Mouse (Mus musculus) heart, embryonic 12.5 days (tissue): ENCODE measurements around the gene Cops3. TPM values are rescaled to one million over a fixed set of nuclear protein-coding genes. Genes with fewer than 3 reads are reported as not detected.

ENCODE experiments used
- ATAC-seq: fragments of 200-750 bp; cut with Nextera tagmentation; 2 replicates; pipeline ENCODE4 v1.8.0; 2017; ENCODE audit warnings: moderate TSS enrichment, moderate library complexity; ENCODE audit not compliant: insufficient number of reproducible peaks, low FRiP score
- H3K27ac ChIP-seq: fragments of 300-500 bp; sonication (generic); 2 replicates; pipeline ENCODE4 v1.5.1; 2016; ENCODE audit warnings: mild to moderate bottlenecking, moderate library complexity; ENCODE audit not compliant: poor library complexity, severe bottlenecking
- H3K27me3 ChIP-seq: fragments of 300-500 bp; sonication (generic); replicated peaks from 2 replicates; pipeline ENCODE4 v1.6.1; 2016; ENCODE audit warnings: mild to moderate bottlenecking, moderate library complexity
- H3K36me3 ChIP-seq: fragments of 300-500 bp; sonication (generic); 2 replicates; pipeline ENCODE4 v1.6.1; 2016; ENCODE audit warnings: mild to moderate bottlenecking, moderate library complexity
- H3K4me1 ChIP-seq: fragments of 300-500 bp; sonication (generic); replicated peaks from 2 replicates; pipeline ENCODE4 v1.6.1; 2016; ENCODE audit warnings: mild to moderate bottlenecking
- H3K4me2 ChIP-seq: fragments of 300-500 bp; sonication (generic); 2 replicates; pipeline ENCODE4 v1.6.1; 2016; ENCODE audit warnings: mild to moderate bottlenecking, moderate library complexity
- H3K4me3 ChIP-seq: fragments of 300-500 bp; sonication (generic); 2 replicates; pipeline ENCODE4 v1.5.1; 2016; ENCODE audit warnings: mild to moderate bottlenecking
- H3K9ac ChIP-seq: fragments of 300-500 bp; sonication (generic); 2 replicates; pipeline ENCODE4 v1.6.1; 2016; ENCODE audit warnings: mild to moderate bottlenecking, moderate library complexity
- H3K9me3 ChIP-seq: fragments of 300-500 bp; sonication (generic); replicated peaks from 2 replicates; pipeline ENCODE4 v1.6.1; 2016; ENCODE audit warnings: mild to moderate bottlenecking, moderate library complexity
- WGBS: fragments of 180-500 bp; shearing (Covaris S2); methylation state at CpG from one replicate; pipeline ENCODE4 v1.1.7; 2016; 5-methylcytosine and 5-hydroxymethylcytosine counted together
- polyA plus RNA-seq: library from polyadenylated mRNA; unstranded; fragments of >200 nt; fragmentation: Nextera tagmentation; extraction: Ambion mirVana; gene quantifications from 2 replicates; pipeline ENCODE4 v1.2.1, GENCODE M21; 2016

The Cops3 gene
- polyA plus RNA-seq, 1 experiment from 2014 or later = 158 TPM

DNA sequence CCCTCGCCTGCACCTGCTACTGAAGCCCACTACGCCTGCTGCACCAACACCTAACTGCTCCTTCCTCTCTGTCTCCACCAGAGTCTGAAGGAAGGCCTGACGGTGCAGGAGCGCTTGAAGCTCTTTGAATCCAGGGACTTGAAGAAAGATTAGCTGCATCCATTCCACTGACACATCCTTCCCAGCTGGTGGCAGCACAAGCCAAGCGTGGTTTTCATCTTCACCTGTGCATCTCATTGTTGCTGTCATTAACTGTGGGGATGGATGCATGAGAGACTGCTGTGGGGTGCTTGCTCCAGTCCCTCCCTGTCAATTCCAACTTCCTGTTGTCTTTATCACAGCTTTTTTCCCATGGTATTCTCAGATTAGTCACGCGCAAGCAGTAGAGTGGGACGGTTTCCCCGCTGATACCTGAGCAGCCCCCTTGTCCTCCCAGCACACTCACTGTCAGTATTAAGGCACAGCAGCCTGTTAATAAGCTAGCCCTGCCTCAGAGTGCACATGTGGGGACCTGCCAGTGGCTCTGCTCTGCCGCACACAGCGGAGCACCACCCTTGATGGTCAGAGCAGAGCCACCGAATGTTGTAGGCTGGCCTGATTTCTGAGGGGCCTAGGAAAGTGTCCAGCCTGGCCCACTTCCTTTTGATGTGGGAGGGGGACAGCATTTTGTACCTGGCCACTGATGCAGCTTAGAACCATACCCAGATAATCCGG, 64.0 kb downstream of the Cops3 start:
- peaks cover 10% of the 10 kb centered on the region for H3K4me1 ChIP-seq
- WGBS = 83% methylated on average over 13 of the region's 13 CpGs

DNA sequence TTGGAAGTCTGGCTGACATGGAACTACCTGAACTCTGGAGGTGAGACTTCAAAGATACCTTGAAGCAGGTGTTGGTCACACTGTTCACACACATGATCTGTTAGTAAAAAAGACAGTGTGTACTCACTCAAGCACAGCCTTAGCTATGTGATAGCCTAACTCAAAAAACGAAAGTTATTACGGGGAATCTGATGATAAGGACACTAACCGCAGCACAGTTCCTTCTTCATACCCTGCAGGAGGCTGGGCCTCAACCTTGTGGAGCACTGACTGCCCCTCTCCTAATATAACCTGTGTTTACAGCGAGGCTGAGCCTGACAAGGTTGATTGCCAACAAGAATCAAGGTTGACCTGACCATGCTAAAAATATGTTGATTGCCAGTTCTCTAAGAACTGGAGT, 65.1 kb downstream of the Cops3 start:
- ATAC-seq = no peak
- peaks cover 88% of the 10 kb centered on the region for H3K36me3 ChIP-seq
- H3K27ac ChIP-seq = no peak overlapping the region
- no peak overlapping the region for H3K9ac ChIP-seq
- no peaks in the 10 kb centered on the region for H3K27me3 ChIP-seq
- no peaks in the 10 kb centered on the region for H3K9me3 ChIP-seq
- H3K4me3 ChIP-seq = no peak overlapping the region
- H3K4me2 ChIP-seq = no peak overlapping the region
- 76% methylated on average over 4 of the region's 4 CpGs for WGBS
- H3K4me1 ChIP-seq = peaks cover 9% of the 10 kb centered on the region

More for the DNA sequence above, 64.0 kb downstream of the Cops3 start:
- no peaks in the 10 kb centered on the region for H3K9me3 ChIP-seq
- H3K9ac ChIP-seq = no peak overlapping the region
- H3K27me3 ChIP-seq = no peaks in the 10 kb centered on the region
- no peak overlapping the region for H3K4me2 ChIP-seq
- H3K27ac ChIP-seq = no peak overlapping the region
- peaks cover 78% of the 10 kb centered on the region for H3K36me3 ChIP-seq
- no peak for ATAC-seq
- H3K4me3 ChIP-seq = no peak overlapping the region

DNA sequence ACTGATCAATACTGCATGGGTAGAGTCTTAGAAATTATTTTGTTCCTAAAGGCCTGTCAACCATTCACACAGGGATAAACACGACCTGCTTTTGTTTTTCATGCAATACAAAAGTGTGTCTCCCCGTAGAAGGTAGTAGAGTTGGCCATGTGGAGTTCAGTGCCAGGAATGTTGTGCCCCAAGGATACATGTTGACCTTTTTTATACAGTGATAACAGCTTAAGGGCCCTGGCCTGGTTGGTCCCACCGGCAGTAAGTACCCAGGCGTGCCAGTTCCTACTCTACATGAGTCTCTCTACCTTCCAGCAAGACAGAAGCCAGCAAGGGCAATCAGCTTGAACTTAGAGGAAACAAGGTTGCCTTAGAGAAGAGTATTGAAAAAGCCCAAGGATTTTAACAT, 66.7 kb downstream of the Cops3 start:
- Histone ChIP-seq H3K4me1 (peaks cover 16% of the 10 kb centered on the region), H3K9ac (no peak overlapping the region), H3K36me3 (peaks cover 95% of the 10 kb centered on the region), H3K27ac (no peak overlapping the region), H3K27me3 (no peaks in the 10 kb centered on the region), H3K4me3 (no peak overlapping the region), H3K9me3 (no peaks in the 10 kb centered on the region), H3K4me2 (no peak overlapping the region)
- no peak for ATAC-seq
- WGBS = 72% methylated on average over 4 of the region's 4 CpGs

DNA sequence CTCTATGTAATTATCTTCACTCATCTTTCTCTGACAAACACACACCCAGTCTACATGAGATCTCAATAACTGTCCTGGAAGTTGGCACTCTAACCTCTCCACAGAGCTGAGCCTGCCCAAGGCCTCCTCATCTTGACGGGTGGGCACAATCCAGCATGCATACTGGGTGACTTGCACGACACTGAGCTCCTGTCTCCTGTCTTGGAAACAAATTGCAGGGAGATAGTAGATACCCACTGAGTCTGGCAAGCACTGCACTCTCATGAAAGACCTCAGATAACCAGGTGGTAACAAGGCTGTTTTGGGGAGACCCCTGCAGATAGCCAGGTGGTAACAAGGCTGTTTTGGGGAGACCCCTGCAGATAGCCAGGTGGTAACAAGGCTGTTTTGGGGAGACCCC, 67.3 kb downstream of the Cops3 start:
- no peak overlapping the region for H3K4me3 ChIP-seq
- no peaks in the 10 kb centered on the region for H3K9me3 ChIP-seq
- H3K36me3 ChIP-seq = peaks cover 96% of the 10 kb centered on the region
- no peak overlapping the region for H3K27ac ChIP-seq
- no peak for ATAC-seq
- no peaks in the 10 kb centered on the region for H3K27me3 ChIP-seq
- H3K9ac ChIP-seq = no peak overlapping the region
- WGBS = 79% methylated on average over 2 of the region's 2 CpGs
- H3K4me2 ChIP-seq = no peak overlapping the region
- H3K4me1 ChIP-seq = peaks cover 16% of the 10 kb centered on the region

- no peak overlapping the region for H3K4me3 ChIP-seq
- no peaks in the 10 kb centered on the region for H3K9me3 ChIP-seq
- H3K4me2 ChIP-seq = no peak overlapping the region
- H3K36me3 ChIP-seq = peaks cover 94% of the 10 kb centered on the region
- no peak overlapping the region for H3K27ac ChIP-seq
- 69% methylated on average over 7 of the region's 7 CpGs for WGBS
- H3K27me3 ChIP-seq = no peaks in the 10 kb centered on the region
- H3K9ac ChIP-seq = no peak overlapping the region
- H3K4me1 ChIP-seq = peaks cover 16% of the 10 kb centered on the region
- no peak for ATAC-seq
These were observed 68.9 kb downstream of the Cops3 start for GRCm38 (mm10) chr11:59770753-59771152.

- Histone ChIP-seq H3K9me3 (no peaks in the 10 kb centered on the region), H3K27me3 (no peaks in the 10 kb centered on the region), H3K27ac (peak overlapping the region; percentile 22), H3K36me3 (peaks cover 95% of the 10 kb centered on the region), H3K4me1 (peaks cover 16% of the 10 kb centered on the region), H3K9ac (no peak overlapping the region), H3K4me2 (no peak overlapping the region), H3K4me3 (no peak overlapping the region)
- peak; percentile 49 for ATAC-seq
- WGBS = 29% methylated on average over 6 of the region's 6 CpGs
These were observed 69.9 kb downstream of the Cops3 start for GRCm38 (mm10) chr11:59769738-59770137.

GRCm38 (mm10) chr11:59769307-59769706, 70.3 kb downstream of the Cops3 start:
- WGBS = 84% methylated on average over 2 of the region's 2 CpGs
- Histone ChIP-seq H3K9me3 (no peaks in the 10 kb centered on the region), H3K4me2 (no peak overlapping the region), H3K9ac (no peak overlapping the region), H3K4me1 (peaks cover 16% of the 10 kb centered on the region), H3K36me3 (peaks cover 95% of the 10 kb centered on the region), H3K4me3 (no peak overlapping the region), H3K27me3 (no peaks in the 10 kb centered on the region), H3K27ac (peak overlapping the region; percentile 22)
- 0 out of 2 replicates have a peak, but pooled peaks have one; percentile 13 for ATAC-seq

Other genes with a start within 250 kb of the Cops3 start
- gene Olfr223, start 246.5 kb downstream of the Cops3 start, polyA plus RNA-seq = not detected in 2 replicates
- gene Mprip, start 178.5 kb downstream of the Cops3 start, polyA plus RNA-seq = 79.5 and 79.8 TPM in 2 replicates
- gene Pld6, start 52.2 kb downstream of the Cops3 start, polyA plus RNA-seq = 3.9 and 4.6 TPM in 2 replicates
- 25.1 and 26.5 TPM in 2 replicates for gene Flcn, start 29.8 kb downstream of the Cops3 start, polyA plus RNA-seq
- 35.7 and 36.2 TPM in 2 replicates for gene Nt5m, start 391 bp downstream of the Cops3 start, polyA plus RNA-seq
- 46.5 and 48.2 TPM in 2 replicates for gene Med9, start 108.4 kb upstream of the Cops3 start, polyA plus RNA-seq
- gene Rasd1, start 125.1 kb upstream of the Cops3 start, polyA plus RNA-seq = 13.5 TPM in 2 replicates
- gene Pemt, start 206.7 kb upstream of the Cops3 start, polyA plus RNA-seq = 11.7 and 12.6 TPM in 2 replicates